Mouse (Mus musculus): ENCODE results near the gene Ccdc173. TPM values are rescaled to one million over a fixed set of nuclear protein-coding genes. Genes with fewer than 3 reads are reported as not detected.
A peak's percentile ranks its signal among the peaks of the same experiment; 100 is the strongest.

The Ccdc173 gene
- polyA plus RNA-seq, 1 experiment from 2014 or later = 0.29 TPM

- peak overlapping the region; percentile 86 for H3K4me3 ChIP-seq (ENCODE audit: low read depth, low read length)
- 22% methylated on average over 4 of the region's 4 CpGs for WGBS (ENCODE audit: insufficient replicate concordance)
- peaks cover 5% of the 10 kb centered on the region; the same call in 1 of the 2 replicates for H3K36me3 ChIP-seq (replicated peaks; ENCODE audit: insufficient read depth, low read length)
- H3K27me3 ChIP-seq (ENCODE audit: insufficient read depth, low read length) = no peaks in the 10 kb centered on the region
- no peak overlapping the region for H3K27ac ChIP-seq (ENCODE audit: low read depth)
- no peak for DNase-seq
- no peak overlapping the region for H3K9ac ChIP-seq (replicated peaks)
- TF ChIP-seq EP300 (IDR thresholded peaks at IDR 0.05; ENCODE audit: low read depth) (no peak), CTCF (IDR thresholded peaks at IDR 0.05; ENCODE audit: low read depth) (no peak)
- no peak for ATAC-seq
- peaks cover 2% of the 10 kb centered on the region; the same call in 1 of the 2 replicates for H3K4me1 ChIP-seq (ENCODE audit: insufficient read depth)
- H3K4me2 ChIP-seq (ENCODE audit: low read depth, low read length) = peak overlapping the region; percentile 99
- H3K9me3 ChIP-seq (ENCODE audit: low read length) = no peaks in the 10 kb centered on the region
Measured at GRCm38 (mm10) chr2:69713626-69714014, 75.8 kb downstream of the Ccdc173 start.

DNA sequence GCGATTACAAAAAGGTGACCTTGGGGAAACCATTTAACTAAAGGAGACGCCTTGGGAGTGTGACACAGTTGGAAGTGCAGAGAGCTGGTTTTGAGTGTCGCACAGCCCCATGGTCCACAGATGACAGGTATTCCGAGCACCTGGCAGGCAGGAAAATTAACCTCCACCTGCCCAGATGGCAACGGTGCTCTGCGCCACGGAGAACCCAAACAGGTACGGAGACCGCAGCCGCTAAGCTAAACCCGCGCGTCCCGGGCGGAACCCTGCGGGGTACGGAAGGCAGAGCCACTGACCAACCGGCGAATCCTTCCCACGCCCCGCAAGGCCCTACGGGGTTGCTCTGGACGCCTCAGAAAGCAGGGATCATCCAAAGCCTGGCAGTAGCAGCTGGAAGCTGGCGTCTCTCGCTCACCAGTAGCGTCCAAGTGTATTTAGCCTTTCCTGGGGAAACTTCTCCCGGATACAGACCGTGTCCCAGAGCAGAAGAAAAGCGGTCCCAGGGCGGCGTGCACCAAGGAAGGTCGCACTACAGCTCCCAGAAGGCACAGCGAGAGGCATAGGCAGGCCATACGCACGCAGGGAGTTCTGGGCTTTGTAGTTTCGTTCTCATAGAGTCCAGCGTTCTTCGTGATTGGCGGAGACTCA lies 76.3 kb downstream of the Ccdc173 start, which contains the start of gene Fastkd1:
Fastkd1 (minus strand) TSS at position 536 of the 645 bp plus-strand sequence.
- Histone ChIP-seq H3K9me3 (ENCODE audit: low read length) (no peaks in the 10 kb centered on the region), H3K4me1 (ENCODE audit: insufficient read depth) (peaks cover 2% of the 10 kb centered on the region; the same call in 1 of the 2 replicates), H3K4me2 (ENCODE audit: low read depth, low read length) (peak within 1 kb of the TSS; percentile 99), H3K4me3 (ENCODE audit: low read depth, low read length) (peak within 1 kb of the TSS; percentile 86), H3K9ac (replicated peaks) (peak within 1 kb of the TSS; percentile 84), H3K27ac (ENCODE audit: low read depth) (peak within 1 kb of the TSS; percentile 87), H3K36me3 (replicated peaks; ENCODE audit: insufficient read depth, low read length) (peaks cover 5% of the 10 kb centered on the region; the same call in 1 of the 2 replicates), H3K27me3 (ENCODE audit: insufficient read depth, low read length) (no peaks in the 10 kb centered on the region)
- ATAC-seq (peak; percentile 99), DNase-seq (peak; percentile 86)
- under 1% methylated on average over 39 of the region's 39 CpGs for WGBS (ENCODE audit: insufficient replicate concordance)
- no peak for TF ChIP-seq CTCF (IDR thresholded peaks at IDR 0.05; ENCODE audit: low read depth)

- Histone ChIP-seq H3K36me3 (replicated peaks; ENCODE audit: insufficient read depth, low read length) (peaks cover 8% of the 10 kb centered on the region), H3K4me3 (ENCODE audit: low read depth, low read length) (peak overlapping the region; percentile 86; the same call in 1 of the 2 replicates), H3K27me3 (ENCODE audit: insufficient read depth, low read length) (no peaks in the 10 kb centered on the region), H3K9me3 (ENCODE audit: low read length) (no peaks in the 10 kb centered on the region), H3K4me1 (ENCODE audit: insufficient read depth) (peaks cover 2% of the 10 kb centered on the region; the same call in 1 of the 2 replicates), H3K9ac (replicated peaks) (no peak overlapping the region), H3K4me2 (ENCODE audit: low read depth, low read length) (no peak overlapping the region), H3K27ac (ENCODE audit: low read depth) (no peak overlapping the region)
- ATAC-seq = no peak
- WGBS (ENCODE audit: insufficient replicate concordance) = 88% methylated on average over 14 of the region's 14 CpGs
- DNase-seq = no peak
- no peak for TF ChIP-seq EP300 (IDR thresholded peaks at IDR 0.05; ENCODE audit: low read depth)
- TF ChIP-seq CTCF (IDR thresholded peaks at IDR 0.05; ENCODE audit: low read depth) = no peak
Measured at GRCm38 (mm10) chr2:69712171-69712570, 77.2 kb downstream of the Ccdc173 start.

Other genes with a start within 250 kb of the Ccdc173 start
- 0.02 and 0.05 TPM in 2 replicates for gene Lrp2, start 203.5 kb downstream of the Ccdc173 start, polyA plus RNA-seq (2015; fragmentation: Nextera tagmentation; extraction: Ambion mirVana)
- 3.6 and 3.9 TPM in 2 replicates for gene Bbs5, start 142.4 kb downstream of the Ccdc173 start, polyA plus RNA-seq (2015; fragmentation: Nextera tagmentation; extraction: Ambion mirVana)
- 0.11 and 0.54 TPM in 2 replicates for gene Klhl41, start 119.5 kb downstream of the Ccdc173 start, polyA plus RNA-seq (2015; fragmentation: Nextera tagmentation; extraction: Ambion mirVana)
- 6.3 and 6.6 TPM in 2 replicates for gene Fastkd1, start 76.1 kb downstream of the Ccdc173 start, polyA plus RNA-seq (2015; fragmentation: Nextera tagmentation; extraction: Ambion mirVana)
- gene Ppig, start 67.0 kb downstream of the Ccdc173 start, polyA plus RNA-seq (2015; fragmentation: Nextera tagmentation; extraction: Ambion mirVana) = 55.8 and 59.6 TPM in 2 replicates
- gene Phospho2, start within 50 bp of the Ccdc173 start, polyA plus RNA-seq (2015; fragmentation: Nextera tagmentation; extraction: Ambion mirVana) = 13.0 and 13.5 TPM in 2 replicates
- gene Klhl23, start 32.4 kb upstream of the Ccdc173 start, polyA plus RNA-seq (2015; fragmentation: Nextera tagmentation; extraction: Ambion mirVana) = 3.9 and 5.6 TPM in 2 replicates
- gene Ssb, start 72.0 kb upstream of the Ccdc173 start, polyA plus RNA-seq (2015; fragmentation: Nextera tagmentation; extraction: Ambion mirVana) = 112 and 128 TPM in 2 replicates
- 27.8 and 28.7 TPM in 2 replicates for gene Mettl5, start 96.0 kb upstream of the Ccdc173 start, polyA plus RNA-seq (2015; fragmentation: Nextera tagmentation; extraction: Ambion mirVana)
- gene Ubr3, start 107.7 kb upstream of the Ccdc173 start, polyA plus RNA-seq (2015; fragmentation: Nextera tagmentation; extraction: Ambion mirVana) = 5.7 and 6.0 TPM in 2 replicates
- gene Myo3b, start 249.6 kb upstream of the Ccdc173 start, polyA plus RNA-seq (2015; fragmentation: Nextera tagmentation; extraction: Ambion mirVana) = not detected in 2 replicates

Measured in liver, postnatal 0 days (tissue).